Mouse (Mus musculus): Measurements from ENCODE around the gene Ptgr2. TPM values are rescaled to one million over a fixed set of nuclear protein-coding genes. Genes with fewer than 3 reads are reported as not detected.

Ptgr2 gene
- polyA plus RNA-seq (2012), result 2.2 and 4.7 TPM in 2 replicates

GRCm38 (mm10) chr12:84284885-84285592 lies at the start of gene Ptgr2:
TSS of gene Ptgr2 (plus strand) at chr12:84285232.

GRCm38 (mm10) chr12:84316721-84317621 lies 31.9 kb downstream of the Ptgr2 start, which contains the start of gene Zfp410:
TSS of gene Zfp410 (plus strand) at chr12:84316852.

GRCm38 (mm10) chr12:84361555-84362489 lies 76.8 kb downstream of the Ptgr2 start, which contains the start of the genes Coq6 and Fam161b:
TSS of gene Coq6 (plus strand) at chr12:84361657.
TSS of gene Fam161b (minus strand) at chr12:84361833.

Other genes with a start within 250 kb of the Ptgr2 start
- 0.05 and 0.10 TPM in 2 replicates for gene Acot4, start 246.9 kb upstream of the Ptgr2 start, polyA plus RNA-seq (2012)
- gene Gm49366, start 246.3 kb upstream of the Ptgr2 start, polyA plus RNA-seq (2012), result not detected in 2 replicates
- gene Acot3, start 233.1 kb upstream of the Ptgr2 start, polyA plus RNA-seq (2012), result not detected in 2 replicates
- gene Acot5, start 215.9 kb upstream of the Ptgr2 start, polyA plus RNA-seq (2012), result not detected in 2 replicates
- gene Acot6, start 184.6 kb upstream of the Ptgr2 start, polyA plus RNA-seq (2012), result 0.34 and 0.37 TPM in 2 replicates
- gene Dnal1, start 170.9 kb upstream of the Ptgr2 start, polyA plus RNA-seq (2012), result 0.03 and 0.10 TPM in 2 replicates
- gene Pnma1, start 136.7 kb upstream of the Ptgr2 start, polyA plus RNA-seq (2012), result 0.11 and 0.38 TPM in 2 replicates
- gene Elmsan1, start 66.4 kb upstream of the Ptgr2 start, polyA plus RNA-seq (2012), result 73.5 and 102 TPM in 2 replicates
- 1.6 and 3.0 TPM in 2 replicates for gene Zfp410, start 31.6 kb downstream of the Ptgr2 start, polyA plus RNA-seq (2012)
- gene Coq6, start 76.4 kb downstream of the Ptgr2 start, polyA plus RNA-seq (2012), result 9.3 and 10.3 TPM in 2 replicates
- gene Fam161b, start 76.6 kb downstream of the Ptgr2 start, polyA plus RNA-seq (2012), result 0.27 and 0.35 TPM in 2 replicates
- gene Entpd5, start 123.8 kb downstream of the Ptgr2 start, polyA plus RNA-seq (2012), result 3.1 and 3.5 TPM in 2 replicates
- 1.1 and 1.7 TPM in 2 replicates for gene Bbof1, start 123.8 kb downstream of the Ptgr2 start, polyA plus RNA-seq (2012)
- gene Rnf113a2, start 132.0 kb downstream of the Ptgr2 start, polyA plus RNA-seq (2012), result 31.4 and 37.9 TPM in 2 replicates
- 1.2 and 1.5 TPM in 2 replicates for gene Aldh6a1, start 165.8 kb downstream of the Ptgr2 start, polyA plus RNA-seq (2012)
- gene Lin52, start 166.2 kb downstream of the Ptgr2 start, polyA plus RNA-seq (2012), result 0.70 and 0.90 TPM in 2 replicates